Mouse (Mus musculus): ENCODE measurements at regions not wholly inside any gene's neighbourhood (a gene's known extent, or its start where the extent isn't known, plus 50 kb on each side); places are given as distances from the start of the nearest gene placed in this dataset.
A peak's percentile ranks its signal among the peaks of the same experiment; 100 is the strongest.

GRCm38 (mm10) chr8:127662776-127663499, 599.2 kb downstream of the Pard3 start:
- no peak for DNase-seq

- no peak for DNase-seq
Observed at GRCm38 (mm10) chr8:127666606-127667005, 602.9 kb downstream of the Pard3 start.

GRCm38 (mm10) chr8:127668991-127669390, 605.3 kb downstream of the Pard3 start:
- DNase-seq, result no peak

- DNase-seq, result no peak
Observed at GRCm38 (mm10) chr8:127674063-127674462, 610.4 kb downstream of the Pard3 start.

GRCm38 (mm10) chr8:127675377-127675776, 611.7 kb downstream of the Pard3 start:
- DNase-seq, result no peak

GRCm38 (mm10) chr8:127680205-127680604, 616.5 kb downstream of the Pard3 start:
- DNase-seq, result no peak

- no peak for DNase-seq
Observed at GRCm38 (mm10) chr8:127684213-127684612, 620.5 kb downstream of the Pard3 start.

- no peak for DNase-seq
Observed at GRCm38 (mm10) chr8:127690792-127691191, 627.1 kb downstream of the Pard3 start.

- DNase-seq, result no peak
Observed at GRCm38 (mm10) chr8:127698404-127698803, 634.7 kb downstream of the Pard3 start.

GRCm38 (mm10) chr8:127704406-127704805, 640.7 kb downstream of the Pard3 start:
- DNase-seq, result no peak

- DNase-seq, result peak; percentile 78
Observed at GRCm38 (mm10) chr8:127706051-127706835, 642.5 kb downstream of the Pard3 start.

- no peak for DNase-seq
Observed at GRCm38 (mm10) chr8:127709439-127709838, 645.7 kb downstream of the Pard3 start.

GRCm38 (mm10) chr8:127715097-127715496, 643.3 kb upstream of the Nrp1 start:
- no peak for DNase-seq

- DNase-seq, result no peak
Observed at GRCm38 (mm10) chr8:127717969-127718368, 640.4 kb upstream of the Nrp1 start.

- DNase-seq, result no peak
Observed at GRCm38 (mm10) chr8:127719881-127720280, 638.5 kb upstream of the Nrp1 start.

GRCm38 (mm10) chr8:127720593-127721290, 637.7 kb upstream of the Nrp1 start:
- no peak for DNase-seq

- no peak for DNase-seq
Observed at GRCm38 (mm10) chr8:127721624-127722023, 636.8 kb upstream of the Nrp1 start.

GRCm38 (mm10) chr8:127734059-127734458, 624.3 kb upstream of the Nrp1 start:
- no peak for DNase-seq

- DNase-seq, result no peak
Observed at GRCm38 (mm10) chr8:127742236-127742635, 616.2 kb upstream of the Nrp1 start.

GRCm38 (mm10) chr8:127745221-127745620, 613.2 kb upstream of the Nrp1 start:
- DNase-seq, result no peak

- no peak for DNase-seq
Observed at GRCm38 (mm10) chr8:127746456-127746855, 611.9 kb upstream of the Nrp1 start.

- DNase-seq, result no peak
Observed at GRCm38 (mm10) chr8:127752871-127753270, 605.5 kb upstream of the Nrp1 start.

- peak; percentile 3 for DNase-seq
Observed at GRCm38 (mm10) chr8:127753793-127754565, 604.4 kb upstream of the Nrp1 start.
